Mouse (Mus musculus) megakaryocyte-erythroid progenitor cell, adult 5-6 weeks (primary cell): ENCODE data around the gene Arhgap27. TPM values are rescaled to one million over a fixed set of nuclear protein-coding genes. Genes with fewer than 3 reads are reported as not detected.

Source experiments
- total RNA-seq, 2 experiments: library from RNA; stranded (forward) in 1 of 2; stranded (reverse) in 1 of 2; fragments of 200-1000, 215-1000 nt in 1 of 2; fragments of >200 nt in 1 of 2; fragmentation: Nextera tagmentation in 1 of 2; gene quantifications; 2 replicates each; pipeline ENCODE4 v1.2.3; 2014 to 2017

Arhgap27 gene
- total RNA-seq, 2 experiments from 2014 or later: 1.4 to 2.1 TPM

Other genes starting within 250 kb of the Arhgap27 start
- gene Hexim1, start 247.5 kb downstream of the Arhgap27 start, total RNA-seq (2014; fragmentation: Nextera tagmentation): 10.5 and 15.5 TPM in 2 replicates
- gene Hexim1, start 247.5 kb downstream of the Arhgap27 start, total RNA-seq (2017): 22.8 and 32.0 TPM in 2 replicates
- 4.1 and 12.1 TPM in 2 replicates for gene Hexim2, start 231.3 kb downstream of the Arhgap27 start, total RNA-seq (2014; fragmentation: Nextera tagmentation)
- gene Hexim2, start 231.3 kb downstream of the Arhgap27 start, total RNA-seq (2017): 1.6 and 7.8 TPM in 2 replicates
- 32.2 and 35.9 TPM in 2 replicates for gene Fmnl1, start 192.6 kb downstream of the Arhgap27 start, total RNA-seq (2014; fragmentation: Nextera tagmentation)
- gene Fmnl1, start 192.6 kb downstream of the Arhgap27 start, total RNA-seq (2017): 7.4 and 9.7 TPM in 2 replicates
- not detected in 2 replicates for gene 1700023F06Rik, start 155.1 kb downstream of the Arhgap27 start, total RNA-seq (2014; fragmentation: Nextera tagmentation)
- gene 1700023F06Rik, start 155.1 kb downstream of the Arhgap27 start, total RNA-seq (2017): not detected in 2 replicates
- gene Spata32, start 145.3 kb downstream of the Arhgap27 start, total RNA-seq (2014; fragmentation: Nextera tagmentation): not detected in 2 replicates
- gene Spata32, start 145.3 kb downstream of the Arhgap27 start, total RNA-seq (2017): not detected in 2 replicates
- gene Map3k14, start 96.2 kb downstream of the Arhgap27 start, total RNA-seq (2014; fragmentation: Nextera tagmentation): 1.8 and 2.9 TPM in 2 replicates
- gene Map3k14, start 96.2 kb downstream of the Arhgap27 start, total RNA-seq (2017): 1.2 and 3.1 TPM in 2 replicates
- 12.5 and 16.3 TPM in 2 replicates for gene Plekhm1, start 49.0 kb upstream of the Arhgap27 start, total RNA-seq (2014; fragmentation: Nextera tagmentation)
- 2.2 and 2.7 TPM in 2 replicates for gene Plekhm1, start 49.0 kb upstream of the Arhgap27 start, total RNA-seq (2017)
- not detected in 2 replicates for gene Lrrc37a, start 140.9 kb upstream of the Arhgap27 start, total RNA-seq (2014; fragmentation: Nextera tagmentation)
- not detected in 2 replicates for gene Lrrc37a, start 140.9 kb upstream of the Arhgap27 start, total RNA-seq (2017)